Mouse (Mus musculus) megakaryocyte, embryonic 14.5 days (primary cell): Measurements from ENCODE around the gene Cgnl1.

Experiments
- FLI1 ChIP-seq: IDR thresholded peaks from 2 replicates; pipeline ENCODE4 v1.6.1; 2012; ENCODE audit warnings: low read length, inconsistent platforms, mixed read lengths
- GATA1 ChIP-seq: IDR thresholded peaks from 3 replicates; pipeline ENCODE4 v1.6.1; 2012; ENCODE audit warnings: mixed read lengths, low read length, inconsistent platforms, borderline replicate concordance

- TF ChIP-seq GATA1 (no peak), FLI1 (no peak)
These were observed 34.4 kb upstream of the Cgnl1 start for GRCm38 (mm10) chr9:71805646-71806421.
